Mouse (Mus musculus) lung, postnatal 0 days (tissue): ENCODE results near the gene 4930548H24Rik. TPM values are rescaled to one million over a fixed set of nuclear protein-coding genes. Genes with fewer than 3 reads are reported as not detected.

Source experiments
- ATAC-seq: fragments of 200-750 bp; cut with Nextera tagmentation; 2 replicates; pipeline ENCODE4 v1.8.0; 2017; ENCODE audit warnings: moderate library complexity
- DNase-seq: peaks from one replicate; pipeline ENCODE4 v3.0.0-alpha.2; 2016; ENCODE audit warnings: low spot score
- H3K27ac ChIP-seq: fragments of 300-500 bp; sonication (generic); 2 replicates; pipeline ENCODE4 v1.5.1; 2014; ENCODE audit warnings: antibody characterized with exemption, mild to moderate bottlenecking, low read length, mixed read lengths
- H3K27me3 ChIP-seq: fragments of 300-500 bp; sonication (generic); replicated peaks from 2 replicates; pipeline ENCODE4 v1.6.1; 2014; ENCODE audit warnings: low read length, mixed read lengths; ENCODE audit not compliant: insufficient read depth
- H3K36me3 ChIP-seq: fragments of 300-500 bp; sonication (generic); 2 replicates; pipeline ENCODE4 v1.6.1; 2014; ENCODE audit warnings: low read length, mixed read lengths; ENCODE audit not compliant: insufficient read depth
- H3K4me1 ChIP-seq: fragments of 300-500 bp; sonication (generic); 2 replicates; pipeline ENCODE4 v1.6.1; 2014; ENCODE audit warnings: antibody characterized with exemption, low read depth, low read length, mixed read lengths; ENCODE audit not compliant: insufficient read depth
- H3K4me2 ChIP-seq: fragments of 300-500 bp; sonication (generic); replicated peaks from 2 replicates; pipeline ENCODE4 v1.6.1; 2014; ENCODE audit warnings: low read depth, mild to moderate bottlenecking, low read length, moderate library complexity, mixed read lengths
- H3K4me3 ChIP-seq: fragments of 300-500 bp; sonication (generic); 2 replicates; pipeline ENCODE4 v1.5.1; 2014; ENCODE audit warnings: low read depth, low read length
- H3K9ac ChIP-seq: fragments of 300-500 bp; sonication (generic); replicated peaks from 2 replicates; pipeline ENCODE4 v1.6.1; 2014; ENCODE audit warnings: low read depth, mild to moderate bottlenecking
- H3K9me3 ChIP-seq: fragments of 300-500 bp; sonication (generic); 2 replicates; pipeline ENCODE4 v1.6.1; 2016; ENCODE audit warnings: low read length, mixed read lengths
- CTCF ChIP-seq: IDR thresholded peaks from 2 replicates; pipeline ENCODE4 v1.5.1; 2016; ENCODE audit warnings: antibody characterized with exemption, mild to moderate bottlenecking
- EP300 ChIP-seq: IDR thresholded peaks from 2 replicates; pipeline ENCODE4 v1.6.1; 2016; ENCODE audit warnings: antibody characterized with exemption, mild to moderate bottlenecking, control low read depth
- WGBS: fragments of 180-500 bp; shearing (Covaris S2); extraction: QIAGEN DNeasy Blood & Tissue Kit; methylation state at CpG from one replicate; pipeline ENCODE4 v1.1.7; 2014; 5-methylcytosine and 5-hydroxymethylcytosine counted together
- polyA plus RNA-seq: library from polyadenylated mRNA; unstranded; fragments of >200 nt; fragmentation: Nextera tagmentation; extraction: Ambion mirVana; gene quantifications from 2 replicates; pipeline ENCODE4 v1.2.1, GENCODE M21; 2015

The 4930548H24Rik gene
- polyA plus RNA-seq, 1 experiment from 2014 or later = not detected

DNA sequence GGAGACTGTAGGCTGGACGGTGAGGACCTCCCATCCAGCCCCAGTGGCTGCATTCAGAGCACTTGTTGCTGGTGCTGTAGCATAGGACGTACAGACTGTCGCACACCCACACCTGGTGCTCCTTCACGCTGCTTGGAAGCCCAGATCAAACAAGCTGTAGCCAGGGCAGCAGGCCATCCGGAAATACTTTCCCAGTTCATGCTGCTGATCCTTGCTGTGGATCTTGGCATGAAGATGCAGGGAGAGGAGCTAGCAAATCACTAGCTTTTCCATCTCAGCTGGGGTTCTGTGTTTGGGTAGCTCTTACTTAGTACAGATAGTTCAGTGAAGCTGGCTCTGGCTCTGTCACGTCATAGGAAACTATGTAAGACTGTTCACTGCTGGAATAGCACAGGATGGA is 15.8 kb upstream of the 4930548H24Rik start:
- TF ChIP-seq CTCF (no peak), EP300 (no peak)
- Histone ChIP-seq H3K27me3 (no peaks in the 10 kb centered on the region), H3K4me1 (no peaks in the 10 kb centered on the region), H3K36me3 (peaks cover 30% of the 10 kb centered on the region; the same call in 1 of the 2 replicates), H3K4me3 (no peak overlapping the region), H3K4me2 (no peak overlapping the region), H3K9ac (no peak overlapping the region), H3K9me3 (no peaks in the 10 kb centered on the region), H3K27ac (no peak overlapping the region)
- 89% methylated on average over 6 of the region's 6 CpGs for WGBS
- ATAC-seq (no peak), DNase-seq (no peak)

DNA sequence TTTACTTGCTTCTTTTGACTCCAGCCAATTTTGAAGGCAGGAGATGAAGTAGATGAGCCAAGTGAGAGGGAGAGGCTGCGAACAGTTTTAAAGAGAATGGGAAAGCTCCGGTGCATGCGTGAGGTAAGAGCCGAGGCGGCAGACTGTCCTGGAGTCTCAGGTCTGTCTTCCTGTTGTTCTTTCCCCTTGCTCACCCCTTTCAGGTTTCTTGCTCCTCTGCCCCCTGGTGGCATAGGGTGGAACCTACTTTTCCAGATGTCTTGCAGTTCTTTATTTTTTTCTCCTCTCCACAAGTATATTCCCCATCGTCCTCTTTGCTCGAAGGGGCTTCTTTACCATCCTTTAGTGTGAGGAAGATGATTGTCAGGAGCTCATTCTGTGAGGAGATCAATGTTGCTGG is 15.2 kb upstream of the 4930548H24Rik start:
- no peak for ATAC-seq
- Histone ChIP-seq H3K4me1 (no peaks in the 10 kb centered on the region), H3K4me3 (no peak overlapping the region), H3K27me3 (no peaks in the 10 kb centered on the region), H3K9me3 (no peaks in the 10 kb centered on the region), H3K27ac (no peak overlapping the region), H3K4me2 (no peak overlapping the region), H3K9ac (no peak overlapping the region), H3K36me3 (peaks cover 30% of the 10 kb centered on the region; the same call in 1 of the 2 replicates)
- 60% methylated on average over 7 of the region's 7 CpGs for WGBS
- peak; percentile 76 for TF ChIP-seq CTCF
- no peak for TF ChIP-seq EP300
- DNase-seq = peak; percentile 66

DNA sequence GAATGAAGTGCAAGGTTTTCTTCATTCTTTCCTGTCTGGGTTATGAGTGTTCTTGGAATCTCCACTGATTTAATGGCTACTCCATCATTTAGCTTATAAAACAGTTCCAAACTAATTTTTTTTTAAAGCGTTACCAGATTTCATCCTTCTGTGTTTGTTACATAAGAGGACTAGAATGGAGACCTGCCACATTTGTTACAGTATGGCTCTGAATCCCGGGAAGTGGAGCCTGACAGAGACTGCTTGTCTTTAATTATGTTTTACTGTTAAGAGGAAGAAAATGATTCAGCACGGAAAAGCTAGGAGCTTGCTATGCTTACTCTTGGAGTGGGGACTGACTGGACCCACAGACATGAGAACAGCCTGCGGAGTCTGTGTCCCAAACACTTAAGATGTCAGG is 5.0 kb upstream of the 4930548H24Rik start:
- no peak for DNase-seq
- ATAC-seq = no peak
- Histone ChIP-seq H3K9ac (no peak overlapping the region), H3K4me3 (no peak overlapping the region), H3K4me2 (no peak overlapping the region), H3K9me3 (no peaks in the 10 kb centered on the region), H3K4me1 (no peaks in the 10 kb centered on the region), H3K27me3 (no peaks in the 10 kb centered on the region), H3K27ac (no peak overlapping the region), H3K36me3 (peaks cover 46% of the 10 kb centered on the region; the same call in 1 of the 2 replicates)
- TF ChIP-seq EP300 = no peak
- no peak for TF ChIP-seq CTCF
- 74% methylated on average over 4 of the region's 4 CpGs for WGBS

DNA sequence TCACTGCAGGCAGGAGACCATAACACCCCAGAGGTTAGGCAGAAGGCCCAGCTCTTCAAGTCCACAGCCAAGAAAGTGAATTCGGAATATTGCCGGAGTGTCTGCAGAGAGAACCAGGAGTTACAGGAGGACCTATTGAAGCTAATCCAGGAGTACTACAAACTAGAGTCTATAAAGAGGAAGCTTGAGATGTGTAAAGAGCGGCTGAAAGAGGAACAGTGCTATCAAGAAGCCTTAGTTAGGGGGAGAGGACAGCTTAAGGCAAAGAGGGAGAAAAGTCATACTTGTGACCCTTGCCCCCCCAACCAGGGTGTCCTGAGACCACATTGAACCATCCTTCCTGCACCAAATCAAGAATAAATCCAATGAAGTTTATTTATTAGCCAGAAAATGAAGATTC is 2.3 kb downstream of the 4930548H24Rik start:
- no peak overlapping the region for H3K4me2 ChIP-seq
- no peak overlapping the region for H3K9ac ChIP-seq
- H3K4me1 ChIP-seq = no peaks in the 10 kb centered on the region
- WGBS = 97% methylated on average over 3 of the region's 3 CpGs
- H3K27me3 ChIP-seq = no peaks in the 10 kb centered on the region
- TF ChIP-seq CTCF (no peak), EP300 (no peak)
- DNase-seq (no peak), ATAC-seq (no peak)
- H3K36me3 ChIP-seq = no peaks in the 10 kb centered on the region
- H3K4me3 ChIP-seq = no peak overlapping the region
- no peaks in the 10 kb centered on the region for H3K9me3 ChIP-seq
- no peak overlapping the region for H3K27ac ChIP-seq

DNA sequence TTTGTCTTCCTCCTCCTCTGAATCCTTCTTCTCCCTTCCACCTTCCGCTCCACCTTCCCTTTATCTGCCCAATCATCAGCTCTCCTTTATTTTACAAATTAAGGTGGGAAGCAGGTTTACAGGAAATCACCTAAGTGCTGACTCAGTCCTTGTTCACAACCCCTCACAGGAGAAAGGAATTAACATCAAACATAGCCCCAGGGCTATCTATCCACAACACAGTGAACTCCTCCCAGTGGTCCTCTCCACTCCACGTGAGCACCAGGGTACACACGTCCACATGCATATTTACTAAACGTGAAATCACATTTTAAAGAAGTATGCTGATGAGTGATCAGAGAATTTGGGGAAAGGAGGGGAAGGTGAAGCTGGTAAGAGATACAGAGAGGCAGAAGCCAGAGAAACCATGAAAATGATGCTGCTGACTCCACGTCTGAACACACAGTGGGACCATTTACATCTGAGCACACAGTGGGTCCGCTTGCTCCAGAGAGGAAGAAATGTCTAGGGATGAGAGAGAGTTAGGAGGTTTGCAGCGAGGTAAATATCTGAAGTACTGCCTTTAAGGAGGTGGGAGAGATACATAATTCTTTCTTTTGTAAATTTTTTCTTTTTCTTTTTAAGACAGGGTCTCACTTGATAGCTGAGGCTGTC is 3.7 kb downstream of the 4930548H24Rik start:
- DNase-seq = no peak
- Histone ChIP-seq H3K27me3 (no peaks in the 10 kb centered on the region), H3K4me1 (no peaks in the 10 kb centered on the region), H3K9ac (no peak overlapping the region), H3K27ac (no peak overlapping the region), H3K36me3 (no peaks in the 10 kb centered on the region), H3K4me2 (no peak overlapping the region), H3K4me3 (no peak overlapping the region), H3K9me3 (no peaks in the 10 kb centered on the region)
- TF ChIP-seq CTCF = no peak
- TF ChIP-seq EP300 = no peak
- WGBS = 58% methylated on average over 7 of the region's 7 CpGs
- no peak for ATAC-seq

DNA sequence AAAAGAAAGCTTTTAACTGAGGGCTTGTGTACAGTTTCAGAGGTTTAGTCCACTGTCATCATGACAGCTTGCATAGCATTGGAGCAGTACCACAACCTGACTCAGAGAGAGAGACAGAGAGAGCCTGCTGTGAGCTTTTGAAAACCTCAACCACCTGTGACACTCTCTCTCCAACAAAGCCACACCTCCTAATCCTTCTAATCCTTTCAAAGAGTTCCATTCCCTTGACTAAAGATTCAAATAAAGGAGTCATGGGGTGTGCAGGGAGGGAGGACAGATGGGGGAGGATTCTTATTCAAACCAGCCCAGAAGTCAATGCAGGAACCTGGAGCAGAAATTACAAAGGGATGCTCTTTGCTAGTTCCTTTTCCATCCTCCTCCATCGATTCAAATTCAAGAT is 6.5 kb downstream of the 4930548H24Rik start:
- H3K4me1 ChIP-seq = peaks cover 6% of the 10 kb centered on the region; the same call in 1 of the 2 replicates
- ATAC-seq (no peak), DNase-seq (no peak)
- no peak overlapping the region for H3K4me2 ChIP-seq
- H3K9me3 ChIP-seq = no peaks in the 10 kb centered on the region
- H3K9ac ChIP-seq = no peak overlapping the region
- no peaks in the 10 kb centered on the region for H3K36me3 ChIP-seq
- 61% methylated on average over 1 of the region's 1 CpGs for WGBS
- no peak overlapping the region for H3K27ac ChIP-seq
- no peak overlapping the region for H3K4me3 ChIP-seq
- TF ChIP-seq EP300 (no peak), CTCF (no peak)
- H3K27me3 ChIP-seq = no peaks in the 10 kb centered on the region
